Mouse (Mus musculus): ENCODE data around the gene Ubtd1.

Ubtd1 gene

DNA sequence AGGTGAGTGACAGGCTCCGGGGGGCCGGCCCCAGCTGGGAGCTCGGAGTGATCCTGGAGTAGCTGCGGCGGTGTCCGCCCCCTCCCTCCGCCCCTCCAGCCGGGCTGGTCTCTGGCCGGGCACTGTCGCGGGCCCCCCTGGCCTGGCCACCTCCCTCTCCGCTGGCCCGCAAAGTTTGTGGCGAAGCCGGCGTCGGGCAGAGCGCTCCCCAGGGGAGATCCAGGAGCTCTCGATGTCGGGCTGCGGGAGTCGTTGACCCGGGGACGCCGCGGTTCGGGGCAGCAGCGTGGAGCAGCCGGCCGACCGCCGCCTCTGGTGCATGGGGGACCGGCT, at the start of gene Ubtd1:
Gene Ubtd1, plus strand, starts transcription at position 169 of the 333 bp plus-strand sequence.
- DNase-seq = no peak

DNA sequence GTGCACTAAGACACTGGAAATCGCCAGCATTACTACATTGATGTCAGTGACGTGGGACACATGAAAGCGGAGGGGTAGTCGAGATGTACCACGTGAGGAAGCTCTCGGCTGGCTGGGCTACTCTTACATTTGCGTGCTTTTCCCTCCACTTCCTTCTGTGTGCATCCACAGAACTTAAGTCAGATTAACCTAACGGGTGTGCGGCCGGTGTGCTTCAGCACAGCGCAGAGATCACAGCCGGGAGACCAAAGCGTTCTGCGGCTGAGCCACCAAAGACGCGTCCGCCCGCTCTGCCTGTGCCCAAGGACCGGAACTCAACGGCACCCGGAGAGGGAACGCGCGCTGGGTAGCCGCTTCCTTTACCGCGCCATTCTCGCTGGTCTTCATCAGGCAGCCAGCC, 48.9 kb upstream of the Ubtd1 start:
- no peak for DNase-seq

DNA sequence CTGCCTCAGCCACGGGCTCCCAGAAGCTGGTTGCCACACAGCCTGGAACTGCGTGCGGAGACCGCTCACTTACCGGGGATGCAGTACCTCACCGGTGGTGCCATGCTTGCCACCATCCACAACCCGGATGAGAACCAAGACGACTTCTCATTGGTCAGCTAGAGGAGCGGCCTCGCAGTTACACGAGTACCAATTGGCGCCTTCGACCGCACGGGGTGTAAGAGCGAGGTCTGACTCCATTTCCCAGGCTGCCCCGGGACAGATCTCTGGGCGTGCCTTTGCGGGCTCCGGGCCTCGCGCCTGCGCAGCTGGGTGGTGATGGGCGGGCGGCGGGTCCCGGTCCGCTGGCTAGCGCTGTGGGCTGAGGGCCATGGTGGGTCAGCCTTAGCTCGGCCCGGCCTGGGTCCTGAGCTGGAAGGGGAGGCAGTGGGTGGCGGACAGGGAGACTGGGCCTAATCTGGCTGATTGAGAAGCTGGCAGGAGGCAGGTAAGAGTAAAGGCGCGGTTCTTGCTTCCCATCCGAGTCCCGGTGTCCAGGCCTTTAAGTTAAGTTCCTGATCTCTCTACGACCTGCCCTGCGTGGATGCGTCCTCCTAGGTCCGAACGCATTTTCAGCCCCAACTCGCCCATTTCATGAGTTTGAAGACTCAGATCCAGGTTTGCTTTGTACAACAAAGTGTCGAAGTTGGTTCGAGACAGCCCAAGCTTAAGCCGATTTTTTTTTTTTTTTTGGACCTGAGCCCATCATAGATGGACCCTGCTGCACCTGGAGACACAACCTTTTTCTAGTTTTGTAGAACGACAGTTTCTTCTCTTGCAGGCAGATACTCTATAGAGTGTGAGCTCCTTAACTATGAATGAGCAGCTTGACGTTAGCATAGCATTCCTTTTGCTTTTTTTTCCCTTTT, 48.1 kb upstream of the Ubtd1 start, which contains the start of the genes Exosc1 and Zdhhc16:
Gene Exosc1, minus strand, starts transcription at position 245 of the 908 bp plus-strand sequence.
Gene Zdhhc16, plus strand, starts transcription at position 302 of the 908 bp plus-strand sequence.
- peak; percentile 97 for DNase-seq

- DNase-seq = no peak
Measured at GRCm38 (mm10) chr19:41934124-41934523, 47.4 kb upstream of the Ubtd1 start.

DNA sequence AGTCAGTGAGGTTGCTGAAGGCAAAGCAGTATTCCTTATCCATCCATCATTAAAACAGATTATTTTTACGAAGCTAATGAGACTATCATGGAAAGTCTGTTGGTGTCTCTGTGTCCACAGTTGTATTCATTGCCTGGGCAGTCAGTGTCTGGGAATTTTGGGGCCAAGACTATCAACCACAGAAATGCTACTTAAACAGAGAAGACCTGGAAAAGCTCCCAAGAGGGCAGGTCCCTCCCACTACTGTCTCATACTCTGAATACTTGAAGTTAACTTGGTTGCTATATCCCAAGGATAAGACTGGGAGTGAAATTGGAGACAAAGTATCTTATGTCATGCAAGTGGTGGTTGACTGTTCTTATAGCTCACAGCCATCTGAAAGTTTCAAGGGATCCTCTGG, 45.6 kb upstream of the Ubtd1 start:
- no peak for DNase-seq

GRCm38 (mm10) chr19:41938539-41938938, 43.0 kb upstream of the Ubtd1 start:
- no peak for DNase-seq

DNA sequence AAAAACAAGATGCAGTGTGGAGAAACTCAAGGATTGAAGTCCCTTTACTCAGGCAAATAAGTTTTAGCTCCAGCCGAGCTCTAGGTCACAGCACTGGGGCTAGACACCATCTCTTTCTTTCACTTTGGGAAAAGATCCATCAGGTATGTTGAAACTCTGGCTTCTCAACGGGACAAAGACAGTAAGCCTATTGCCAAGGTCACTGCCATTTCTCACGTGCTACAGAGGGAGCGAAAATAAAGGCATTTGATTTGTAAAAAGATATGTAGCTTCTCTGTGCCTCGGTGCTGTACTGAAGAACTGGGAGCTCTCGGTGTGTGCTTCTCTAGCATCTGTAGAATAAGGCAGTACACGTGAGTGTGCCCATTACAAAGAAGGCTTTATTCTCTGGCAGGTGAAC, 37.7 kb upstream of the Ubtd1 start:
- no peak for DNase-seq

DNA sequence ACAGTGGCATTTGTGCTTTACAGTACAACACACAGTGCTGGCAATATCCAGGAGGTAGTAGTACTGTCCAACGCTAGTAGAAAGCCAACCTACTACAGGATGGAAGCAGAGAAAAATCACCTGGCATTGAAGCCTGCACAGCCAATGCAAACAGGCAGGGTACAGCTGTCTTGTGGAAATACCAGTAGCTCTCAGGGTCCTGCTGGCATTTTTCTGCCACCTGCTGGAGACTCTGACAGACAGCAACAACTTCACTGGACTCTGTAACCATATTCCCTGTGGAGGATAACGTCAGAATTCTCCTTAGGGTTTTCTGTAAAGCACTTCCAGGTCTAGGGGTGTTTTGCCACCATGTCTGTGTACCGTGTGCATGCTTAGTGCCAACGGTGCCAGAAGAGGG, 29.3 kb upstream of the Ubtd1 start:
- peak; percentile 22 for DNase-seq

GRCm38 (mm10) chr19:41953574-41953973, 28.0 kb upstream of the Ubtd1 start:
- no peak for DNase-seq

DNA sequence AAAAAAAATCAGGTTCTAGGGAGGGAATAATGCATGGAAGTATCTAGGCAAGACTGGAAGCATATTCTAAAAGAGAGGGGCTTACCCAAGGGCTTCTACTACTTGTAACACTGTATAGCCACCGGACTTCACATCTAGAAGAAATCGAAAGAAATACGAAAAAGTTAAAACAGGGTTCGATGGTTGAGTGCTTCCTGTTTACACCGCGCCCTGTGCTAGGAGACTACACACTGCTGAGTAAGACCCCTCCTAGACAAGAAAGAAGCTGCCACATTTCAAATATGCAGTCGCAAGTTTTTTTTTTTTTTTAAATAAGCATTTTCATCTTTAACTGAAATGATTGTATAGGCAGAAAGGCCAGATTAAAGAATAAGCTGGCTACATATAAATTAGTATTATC, 11.9 kb upstream of the Ubtd1 start:
- DNase-seq = peak; percentile 18

DNA sequence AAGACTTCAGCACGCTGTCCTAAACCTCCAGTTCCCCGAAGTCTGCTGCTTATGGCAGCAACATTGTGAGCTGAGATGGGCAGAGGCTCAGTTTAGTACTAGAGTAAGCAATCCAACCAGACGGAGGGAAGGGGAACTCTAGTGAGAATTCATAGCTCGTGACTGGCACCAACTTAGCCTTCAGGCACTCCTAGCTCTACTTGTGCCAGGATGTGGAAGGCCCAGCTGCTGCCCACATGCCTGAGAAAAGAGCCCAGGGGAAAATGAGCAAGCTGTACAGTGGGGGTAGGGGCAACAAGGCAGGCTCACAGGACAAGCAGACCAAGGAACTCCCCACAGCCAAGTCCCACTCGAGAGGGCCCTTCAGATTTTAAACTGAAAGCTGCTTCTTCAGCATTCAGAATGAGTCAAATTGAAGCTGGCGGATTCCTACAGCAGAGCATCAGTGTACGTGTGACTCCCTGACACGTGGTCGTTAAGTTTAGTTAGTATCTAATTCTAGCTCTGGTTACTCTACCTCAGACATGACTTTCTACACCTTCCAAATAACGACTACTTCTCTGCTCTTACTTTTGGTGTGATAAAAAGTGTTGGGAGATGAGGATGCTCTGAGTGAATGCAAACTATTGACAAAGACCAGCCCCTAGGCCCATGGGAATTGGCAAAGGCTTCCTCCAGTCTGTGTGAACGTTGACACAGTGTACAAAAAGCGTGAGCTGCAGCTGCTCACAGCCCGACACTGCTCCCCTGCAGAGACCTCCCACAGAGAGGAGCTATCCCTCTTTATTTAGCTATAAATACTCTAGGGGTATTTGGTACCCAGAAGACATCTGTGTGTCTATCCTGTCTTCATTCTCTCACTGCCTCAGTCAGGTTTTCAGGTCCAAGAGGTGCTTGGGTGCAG, 7.4 kb upstream of the Ubtd1 start:
- no peak for DNase-seq

DNA sequence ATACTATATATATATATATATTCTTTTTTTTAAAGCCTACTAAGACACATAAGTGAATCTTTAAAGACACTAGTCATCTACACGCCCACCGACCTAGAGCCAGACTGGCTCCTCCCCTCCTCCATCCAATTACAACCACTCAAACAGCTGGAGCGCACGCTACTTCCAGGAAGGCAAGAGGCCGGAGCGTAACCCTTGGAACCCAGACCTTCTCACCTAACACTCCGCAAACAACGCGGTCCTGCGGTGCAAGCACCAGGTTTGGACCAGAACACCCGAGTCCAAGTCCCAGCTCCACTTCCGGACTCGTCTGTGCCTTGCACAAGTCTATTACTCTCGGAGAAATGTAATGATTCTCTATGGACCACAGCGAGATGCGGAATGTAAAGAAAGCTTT, 1.1 kb upstream of the Ubtd1 start:
- DNase-seq = peak; percentile 48

- DNase-seq = peak; percentile 99
Measured at GRCm38 (mm10) chr19:41980819-41981594, 556 bp upstream of the Ubtd1 start, which contains the start of gene Mms19. Mms19 (minus strand) TSS chr19:41981157.

GRCm38 (mm10) chr19:41981931-41982790, 598 bp downstream of the Ubtd1 start:
- DNase-seq = peak; percentile 64

GRCm38 (mm10) chr19:41982791-41983150, 1.2 kb downstream of the Ubtd1 start:
- peak; percentile 13 for DNase-seq

DNA sequence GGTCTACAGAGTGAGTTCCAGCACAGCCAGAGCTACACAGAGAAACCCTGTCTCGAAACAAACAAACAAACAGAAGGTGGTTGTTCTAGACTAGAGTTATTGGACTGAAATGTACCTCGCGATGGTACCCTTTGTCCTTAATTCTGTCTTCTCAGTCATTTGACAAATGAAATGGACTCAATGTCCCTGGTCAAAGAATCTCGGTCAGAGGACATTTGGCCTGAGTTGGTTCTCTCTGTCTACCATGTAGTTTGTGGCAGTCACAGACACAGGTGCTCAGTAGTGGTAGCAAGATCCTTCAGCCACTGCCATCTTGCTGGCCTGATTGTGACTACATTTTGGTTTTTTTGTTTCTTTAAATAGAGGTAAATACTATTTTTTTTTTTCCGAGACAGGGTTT, 4.4 kb downstream of the Ubtd1 start:
- no peak for DNase-seq

GRCm38 (mm10) chr19:41987206-41987605, 5.6 kb downstream of the Ubtd1 start:
- no peak for DNase-seq

DNA sequence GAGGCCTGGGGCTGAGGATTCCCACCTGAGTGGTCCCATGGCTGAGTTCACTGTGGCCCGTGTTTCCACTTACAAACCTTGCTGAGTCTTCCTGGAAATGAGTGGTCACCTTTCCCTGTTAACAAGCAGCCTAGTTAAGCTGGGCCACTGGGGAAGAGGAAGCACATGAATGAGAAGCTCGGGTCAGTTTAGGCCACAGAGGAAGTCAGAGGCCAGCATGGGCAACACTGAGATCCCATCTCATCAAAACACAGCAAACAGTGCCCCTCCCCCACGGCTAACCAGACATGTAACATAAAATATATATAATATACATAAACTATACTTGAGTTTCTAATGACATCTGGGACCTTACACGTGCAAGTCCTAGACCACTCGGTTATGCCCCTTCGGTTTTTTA, 8.2 kb downstream of the Ubtd1 start:
- DNase-seq = no peak

DNA sequence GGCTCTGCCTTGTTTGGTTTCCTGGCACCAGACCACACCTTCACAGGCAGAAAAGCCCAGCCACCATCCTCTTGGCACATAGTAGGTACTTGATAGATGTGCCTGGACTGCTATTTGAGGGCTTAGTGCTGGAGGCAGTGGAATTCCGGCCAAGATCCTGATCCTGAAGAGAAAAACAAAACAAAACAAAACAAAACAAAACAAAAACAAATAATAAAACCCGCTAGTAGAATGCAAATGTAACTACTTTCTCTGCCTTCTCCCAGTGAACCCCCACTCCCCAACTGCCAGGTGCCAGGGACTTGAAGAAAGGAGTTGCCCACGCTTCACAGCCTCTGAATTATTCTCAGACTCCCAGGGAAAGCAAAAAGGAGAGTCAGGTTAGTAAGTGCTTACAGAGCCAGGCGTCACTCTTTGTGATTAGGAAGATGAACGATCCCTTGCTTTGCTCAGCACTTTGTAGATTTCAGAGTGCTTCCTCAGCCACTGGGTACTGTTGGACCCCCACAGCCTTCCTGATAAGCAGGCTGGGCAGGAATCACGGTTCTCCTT, 10.4 kb downstream of the Ubtd1 start:
- DNase-seq = no peak

DNA sequence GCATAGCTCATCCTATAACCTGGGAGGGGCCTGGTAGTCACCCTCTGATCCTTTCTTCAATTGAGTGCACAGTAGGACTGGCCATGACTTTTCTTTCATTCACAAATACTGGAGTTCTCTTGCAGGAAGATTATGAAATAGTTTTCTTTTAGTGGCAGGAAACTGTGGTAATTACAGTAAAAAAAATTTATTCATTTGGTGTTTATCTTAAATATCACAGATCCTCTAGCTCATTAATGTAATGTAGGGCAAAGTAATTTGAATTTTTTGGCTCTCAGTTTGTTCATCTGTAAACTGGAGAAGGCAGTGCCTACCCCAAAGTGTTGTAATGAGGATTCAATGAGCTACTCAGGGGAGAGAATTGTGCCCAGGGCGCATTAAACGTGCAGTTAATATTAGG, 11.4 kb downstream of the Ubtd1 start:
- no peak for DNase-seq

DNA sequence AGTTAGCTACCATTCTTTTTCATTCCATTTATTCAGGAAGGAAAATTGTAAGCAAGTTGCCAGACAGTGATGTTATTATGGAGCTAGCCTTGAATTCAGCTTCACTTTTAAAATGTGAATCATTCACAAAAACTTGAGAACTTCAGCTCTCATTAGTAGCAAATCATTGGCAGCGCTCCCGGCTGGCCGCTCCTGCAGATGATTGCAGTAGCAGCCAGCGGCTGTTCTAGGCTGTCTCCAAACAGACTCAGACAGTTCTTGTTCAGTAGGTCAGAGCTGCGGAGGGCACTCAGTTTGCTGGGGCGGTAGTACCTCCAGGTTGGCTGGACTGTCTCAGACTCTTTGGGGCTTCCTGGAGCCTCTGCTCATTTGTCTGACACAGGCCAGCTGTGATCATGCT, 11.9 kb downstream of the Ubtd1 start:
- no peak for DNase-seq

DNA sequence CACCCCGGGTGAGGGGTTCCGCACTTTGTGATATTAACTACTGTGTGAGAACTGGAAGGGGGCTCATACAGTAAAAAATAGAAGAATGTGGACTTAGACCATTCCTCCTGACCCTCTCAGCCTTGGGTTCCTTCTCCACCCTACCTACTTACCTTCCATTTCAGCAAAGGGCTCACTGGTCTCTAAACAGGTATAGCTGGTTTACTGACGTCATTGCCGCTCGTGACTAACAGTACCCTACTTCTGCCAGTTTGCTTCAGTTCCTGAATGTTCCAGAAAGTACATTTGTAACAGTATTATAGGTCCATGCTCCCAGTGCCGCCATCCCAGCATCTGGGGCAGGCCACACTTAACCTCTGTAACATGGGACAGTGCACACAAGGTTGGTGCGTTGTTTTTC, 12.5 kb downstream of the Ubtd1 start:
- DNase-seq = no peak
